Mouse (Mus musculus) kidney, embryonic 14.5 days (tissue): Measurements from ENCODE around the gene Cadm4. TPM values are rescaled to one million over a fixed set of nuclear protein-coding genes. Genes with fewer than 3 reads are reported as not detected.

Experiments
- ATAC-seq: fragments of 200-750 bp; cut with Nextera tagmentation; 2 replicates; pipeline ENCODE4 v1.8.0; 2017; ENCODE audit warnings: moderate number of reproducible peaks, mild to moderate bottlenecking, moderate TSS enrichment, moderate library complexity; ENCODE audit not compliant: low FRiP score, low TSS enrichment
- H3K27ac ChIP-seq: fragments of 300-500 bp; sonication (generic); 2 replicates; pipeline ENCODE4 v1.5.1; 2014; ENCODE audit warnings: low read depth, mild to moderate bottlenecking, low read length, moderate library complexity, mixed read lengths
- H3K27me3 ChIP-seq: fragments of 300-500 bp; sonication (generic); 2 replicates; pipeline ENCODE4 v1.6.1; 2014; ENCODE audit warnings: mild to moderate bottlenecking, low read length; ENCODE audit not compliant: control insufficient read depth, insufficient read depth
- H3K36me3 ChIP-seq: fragments of 300-500 bp; sonication (generic); 2 replicates; pipeline ENCODE4 v1.6.1; 2014; ENCODE audit warnings: low read length, mixed read lengths; ENCODE audit not compliant: control insufficient read depth, insufficient read depth
- H3K4me1 ChIP-seq: fragments of 300-500 bp; sonication (generic); 2 replicates; pipeline ENCODE4 v1.6.1; 2014; ENCODE audit warnings: low read length, mixed read lengths; ENCODE audit not compliant: control insufficient read depth, insufficient read depth
- H3K4me2 ChIP-seq: fragments of 300-500 bp; sonication (generic); replicated peaks from 2 replicates; pipeline ENCODE4 v1.6.1; 2014; ENCODE audit warnings: low read depth, mild to moderate bottlenecking, low read length
- H3K4me3 ChIP-seq: fragments of 300-500 bp; sonication (generic); 2 replicates; pipeline ENCODE4 v1.5.1; 2014; ENCODE audit warnings: mild to moderate bottlenecking, low read length
- H3K9ac ChIP-seq: fragments of 300-500 bp; sonication (generic); 2 replicates; pipeline ENCODE4 v1.6.1; 2014; ENCODE audit warnings: low read depth, mild to moderate bottlenecking, low read length, moderate library complexity
- H3K9me3 ChIP-seq: fragments of 300-500 bp; sonication (generic); 2 replicates; pipeline ENCODE4 v1.6.1; 2016; ENCODE audit warnings: low read length; ENCODE audit not compliant: control insufficient read depth
- WGBS: fragments of 180-500 bp; shearing (Covaris S2); extraction: QIAGEN DNeasy Blood & Tissue Kit; methylation state at CpG from one replicate; pipeline ENCODE4 v1.1.7; 2014; 5-methylcytosine and 5-hydroxymethylcytosine counted together
- polyA plus RNA-seq: library from polyadenylated mRNA; unstranded; fragments of >200 nt; fragmentation: Nextera tagmentation; extraction: Ambion mirVana; gene quantifications from 2 replicates; pipeline ENCODE4 v1.2.1, GENCODE M21; 2014

The Cadm4 gene
- polyA plus RNA-seq, 1 experiment from 2014 or later: 1.5 TPM

DNA sequence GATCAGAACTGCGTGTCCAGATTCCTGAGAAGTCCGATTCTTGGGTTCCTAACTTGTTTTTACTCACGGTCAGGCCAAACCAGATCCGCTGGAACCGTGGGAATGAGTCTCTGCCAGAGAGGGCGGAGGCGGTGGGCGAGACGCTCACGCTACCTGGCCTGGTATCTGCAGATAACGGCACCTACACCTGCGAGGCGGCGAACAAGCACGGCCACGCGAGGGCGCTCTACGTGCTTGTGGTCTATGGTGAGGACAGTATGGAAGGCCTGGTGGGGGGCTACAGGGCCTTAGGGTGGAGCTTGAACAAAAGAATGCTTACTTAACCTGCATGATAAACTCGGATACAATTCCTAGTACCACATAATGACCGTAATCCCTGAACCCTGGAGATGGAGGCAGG lies 19.7 kb downstream of the Cadm4 start:
- Histone ChIP-seq H3K36me3 (no peaks in the 10 kb centered on the region), H3K4me1 (peaks cover 20% of the 10 kb centered on the region; the same call in 1 of the 2 replicates), H3K27ac (no peak overlapping the region), H3K27me3 (peaks cover 17% of the 10 kb centered on the region), H3K9ac (no peak overlapping the region), H3K9me3 (0 out of 2 replicates have a peak, but pooled peaks cover 3% of the 10 kb centered on the region), H3K4me2 (no peak overlapping the region), H3K4me3 (no peak overlapping the region)
- 63% methylated on average over 21 of the region's 21 CpGs for WGBS
- no peak for ATAC-seq

DNA sequence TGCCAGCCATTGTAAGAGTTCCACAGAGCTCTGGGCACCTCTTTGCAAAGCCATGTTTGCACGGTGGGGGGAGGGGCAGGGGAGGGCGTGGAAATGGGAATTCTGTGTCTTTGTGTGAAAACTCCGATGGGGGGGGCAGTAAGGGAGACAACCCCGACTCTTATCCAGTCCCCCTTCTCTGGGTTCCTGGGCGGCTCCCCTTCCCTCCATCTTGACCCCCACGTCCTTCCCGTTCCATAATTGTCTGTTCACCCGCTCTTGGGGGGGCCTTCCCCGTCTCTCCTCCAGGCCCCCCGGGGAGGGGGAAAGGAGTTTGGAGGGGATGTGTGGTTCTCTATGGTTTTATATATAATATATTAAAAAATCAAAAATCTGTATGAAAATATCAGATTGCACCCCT lies 22.2 kb downstream of the Cadm4 start:
- Histone ChIP-seq H3K4me3 (no peak overlapping the region), H3K27me3 (peaks cover 11% of the 10 kb centered on the region; the same call in 1 of the 2 replicates), H3K36me3 (no peaks in the 10 kb centered on the region), H3K9me3 (0 out of 2 replicates have a peak, but pooled peaks cover 3% of the 10 kb centered on the region), H3K9ac (no peak overlapping the region), H3K4me1 (peaks cover 27% of the 10 kb centered on the region), H3K4me2 (no peak overlapping the region), H3K27ac (no peak overlapping the region)
- ATAC-seq: no peak
- 26% methylated on average over 10 of the region's 10 CpGs for WGBS

DNA sequence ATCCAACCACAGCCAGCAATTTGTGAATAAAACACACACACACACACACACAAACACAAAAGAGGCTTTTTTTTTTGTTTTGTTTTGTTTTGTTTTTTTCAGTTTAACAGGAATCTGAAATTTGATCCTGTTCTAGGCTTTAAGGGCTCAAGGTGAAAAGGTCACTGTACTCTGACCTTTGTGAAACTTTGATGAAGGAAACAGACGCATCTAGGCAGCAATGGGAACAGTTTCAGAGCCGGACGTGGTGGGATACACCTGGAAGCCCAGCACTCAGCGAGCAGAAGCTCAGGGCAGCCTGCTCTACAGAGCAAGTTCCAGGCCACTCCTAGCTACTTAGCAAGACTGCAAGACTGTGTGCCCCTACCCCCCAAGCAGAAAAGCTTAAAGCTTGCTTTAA lies 23.0 kb downstream of the Cadm4 start:
- Histone ChIP-seq H3K27ac (no peak overlapping the region), H3K27me3 (peaks cover 6% of the 10 kb centered on the region; the same call in 1 of the 2 replicates), H3K4me1 (peaks cover 24% of the 10 kb centered on the region), H3K36me3 (no peaks in the 10 kb centered on the region), H3K9ac (no peak overlapping the region), H3K4me3 (no peak overlapping the region), H3K9me3 (0 out of 2 replicates have a peak, but pooled peaks cover 3% of the 10 kb centered on the region), H3K4me2 (no peak overlapping the region)
- WGBS: 13% methylated on average over 4 of the region's 4 CpGs
- no peak for ATAC-seq

DNA sequence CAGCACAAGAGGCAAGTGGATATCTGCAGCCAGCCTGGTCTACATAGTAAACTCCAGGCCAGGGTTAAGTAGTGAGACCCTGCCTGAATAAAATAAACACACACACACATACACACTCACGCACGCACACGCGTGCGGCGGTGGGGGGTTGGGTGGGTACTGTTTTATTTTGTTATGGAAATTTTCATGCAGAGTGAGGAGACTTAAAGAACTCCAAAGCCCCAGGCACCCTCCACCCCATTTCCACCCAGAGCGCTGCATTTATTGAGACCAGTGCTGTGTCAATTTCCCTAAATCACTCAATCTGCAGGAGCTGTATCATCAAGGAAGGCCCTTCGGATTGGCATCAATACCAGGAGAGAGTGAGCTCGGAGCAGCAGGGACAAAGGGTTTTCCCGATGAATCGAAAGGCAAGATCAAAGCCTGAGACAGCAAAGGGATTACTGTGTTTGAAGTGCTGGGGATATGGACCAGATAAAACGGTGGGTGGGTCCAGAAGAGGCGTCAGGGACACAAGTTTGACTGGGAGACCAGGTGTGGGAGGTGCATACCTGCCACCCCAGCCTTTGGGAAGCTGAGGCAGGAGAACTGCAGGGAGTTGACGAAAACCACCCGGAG lies 23.7 kb downstream of the Cadm4 start:
- 0 out of 2 replicates have a peak, but pooled peaks cover 3% of the 10 kb centered on the region for H3K9me3 ChIP-seq
- H3K27ac ChIP-seq: no peak overlapping the region
- H3K9ac ChIP-seq: no peak overlapping the region
- 0 out of 2 replicates have a peak overlapping the region, but pooled peaks have one; percentile 79 for H3K4me3 ChIP-seq
- WGBS: 22% methylated on average over 15 of the region's 15 CpGs
- H3K4me2 ChIP-seq: peak overlapping the region; percentile 78; the same call in 1 of the 2 replicates
- peaks cover 5% of the 10 kb centered on the region; the same call in 1 of the 2 replicates for H3K27me3 ChIP-seq
- no peak for ATAC-seq
- 0 out of 2 replicates have a peak, but pooled peaks cover under 1% of the 10 kb centered on the region for H3K36me3 ChIP-seq
- H3K4me1 ChIP-seq: peaks cover 24% of the 10 kb centered on the region

DNA sequence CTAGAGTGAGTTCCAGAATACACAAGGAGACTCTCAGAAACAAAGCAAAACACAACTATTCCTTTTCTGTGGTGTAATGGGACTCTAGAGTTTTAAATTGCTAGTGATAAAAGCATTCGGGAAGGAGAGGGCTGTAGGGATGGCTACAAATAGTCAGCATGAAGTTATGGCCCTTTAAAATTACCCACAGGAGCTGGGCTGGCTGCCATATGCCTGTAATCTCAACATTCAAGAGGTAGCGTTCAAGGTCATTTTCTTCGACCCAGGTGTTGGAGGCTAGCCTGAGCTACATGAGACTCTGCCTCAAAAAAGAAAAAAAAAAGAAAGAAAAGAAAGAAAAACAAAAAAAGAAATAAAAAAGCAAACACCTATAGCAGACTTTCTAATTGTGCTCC lies 24.2 kb downstream of the Cadm4 start:
- no peak overlapping the region for H3K27ac ChIP-seq
- H3K9me3 ChIP-seq: no peaks in the 10 kb centered on the region
- no peak for ATAC-seq
- 0 out of 2 replicates have a peak, but pooled peaks cover 6% of the 10 kb centered on the region for H3K36me3 ChIP-seq
- peaks cover 24% of the 10 kb centered on the region for H3K4me1 ChIP-seq
- no peak overlapping the region for H3K9ac ChIP-seq
- 12% methylated on average over 3 of the region's 3 CpGs for WGBS
- peak overlapping the region; percentile 78 for H3K4me2 ChIP-seq
- peak overlapping the region; percentile 79; the same call in 1 of the 2 replicates for H3K4me3 ChIP-seq
- H3K27me3 ChIP-seq: no peaks in the 10 kb centered on the region

DNA sequence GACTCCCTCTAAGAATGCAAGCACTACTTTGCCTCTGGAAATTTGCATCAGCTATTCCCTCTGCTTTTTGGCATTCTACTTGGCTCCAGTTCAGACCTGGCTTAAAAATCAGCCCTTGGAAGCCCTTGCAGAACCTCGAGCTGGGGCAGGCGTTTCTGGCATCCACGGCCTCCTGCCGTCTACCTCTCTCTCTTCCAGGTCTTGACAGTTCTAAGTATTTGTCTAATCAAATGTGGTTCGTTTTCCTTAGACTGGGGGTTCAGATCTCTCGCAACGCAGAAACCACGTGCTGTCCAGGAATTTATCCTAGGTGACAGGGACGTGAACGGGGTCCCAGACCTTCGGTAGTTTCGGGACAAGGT lies 24.6 kb downstream of the Cadm4 start:
- Histone ChIP-seq H3K4me1 (peaks cover 24% of the 10 kb centered on the region), H3K36me3 (peaks cover 9% of the 10 kb centered on the region; the same call in 1 of the 2 replicates), H3K9ac (peak overlapping the region; percentile 98), H3K9me3 (no peaks in the 10 kb centered on the region), H3K4me3 (peak overlapping the region; percentile 79), H3K4me2 (peak overlapping the region; percentile 78), H3K27ac (peak overlapping the region; percentile 99), H3K27me3 (no peaks in the 10 kb centered on the region)
- whole genome bisulfite sequencing: 2% methylated on average over 12 of the region's 12 CpGs
- ATAC-seq: peak; percentile 1; the same call in 1 of the 2 replicates

DNA sequence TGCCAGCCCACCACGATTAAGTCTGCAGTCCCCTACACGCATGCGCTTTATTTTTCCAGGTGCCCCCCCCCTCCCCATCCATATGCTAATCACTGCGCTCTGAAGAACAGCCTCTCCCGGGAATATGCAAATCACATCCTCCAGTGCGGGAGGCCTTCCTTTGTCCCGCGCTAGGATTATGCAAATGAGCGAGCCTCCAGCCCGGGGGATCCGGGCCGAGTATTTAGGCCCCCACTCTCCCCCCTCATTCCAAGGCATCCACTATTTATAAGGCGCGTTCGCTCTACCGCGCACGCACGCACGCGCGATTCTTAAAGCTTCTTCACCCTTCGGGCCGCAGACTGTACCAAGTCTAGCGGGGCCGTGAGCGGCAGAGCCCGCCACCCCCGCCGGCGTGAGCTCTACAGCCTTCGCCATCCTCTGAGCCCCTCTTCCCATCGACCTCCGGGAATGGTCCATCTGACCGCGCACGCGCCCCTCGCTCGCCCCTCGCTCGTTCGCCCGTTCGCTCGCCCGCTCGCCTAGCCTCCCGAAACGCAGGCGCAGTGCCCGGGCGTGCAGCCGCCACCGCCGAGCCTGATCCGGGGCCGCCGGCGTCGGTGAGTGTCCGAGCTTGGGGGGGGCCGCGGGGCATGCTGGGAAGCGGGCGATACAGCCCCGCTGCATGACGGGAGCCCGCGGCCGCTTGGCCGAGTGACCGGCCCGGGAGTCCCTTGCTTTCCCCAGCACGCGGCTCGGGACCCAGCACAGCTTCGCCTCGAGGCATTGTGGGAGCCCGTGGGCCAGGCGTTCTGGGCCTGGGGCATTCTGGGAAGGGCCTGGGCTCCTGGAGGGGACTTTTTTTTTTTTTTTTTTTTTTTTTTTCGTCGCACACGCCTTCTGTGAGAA lies 25.3 kb downstream of the Cadm4 start, which contains the start of gene Zfp428:
Gene Zfp428 (plus strand): TSS at position 169 of the 888 bp plus-strand sequence.
- peaks cover 24% of the 10 kb centered on the region for H3K4me1 ChIP-seq

DNA sequence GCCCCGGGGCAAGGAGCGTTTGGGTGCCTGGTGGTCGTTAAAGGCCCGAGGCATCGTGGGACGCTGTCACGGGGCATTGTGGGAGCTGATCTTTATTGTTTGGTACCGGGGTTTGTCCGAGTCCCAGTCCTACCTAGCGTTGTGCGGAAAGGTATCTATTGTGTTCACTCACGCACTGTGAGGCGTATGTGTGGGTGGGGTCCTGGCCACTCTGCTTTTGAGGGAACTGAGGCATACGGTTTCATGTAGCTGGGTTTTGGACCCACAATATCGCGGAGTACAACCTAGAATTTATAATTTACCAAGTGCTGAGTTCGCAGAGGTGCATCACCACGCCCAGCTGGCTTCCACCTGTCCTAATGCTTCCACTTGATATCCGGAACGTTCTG lies 25.9 kb downstream of the Cadm4 start:
- H3K9ac ChIP-seq: peak overlapping the region; percentile 98
- H3K36me3 ChIP-seq: peaks cover 16% of the 10 kb centered on the region; the same call in 1 of the 2 replicates
- H3K4me1 ChIP-seq: peaks cover 24% of the 10 kb centered on the region
- peak overlapping the region; percentile 78 for H3K4me2 ChIP-seq
- WGBS: under 1% methylated on average over 20 of the region's 20 CpGs
- H3K27me3 ChIP-seq: no peaks in the 10 kb centered on the region
- no peaks in the 10 kb centered on the region for H3K9me3 ChIP-seq
- H3K4me3 ChIP-seq: peak overlapping the region; percentile 79
- peak; percentile 22 for ATAC-seq
- H3K27ac ChIP-seq: peak overlapping the region; percentile 99

More for the DNA sequence above, 25.3 kb downstream of the Cadm4 start, which contains the start of gene Zfp428:
- Histone ChIP-seq H3K4me2 (peak within 1 kb of the TSS; percentile 78), H3K9me3 (no peaks in the 10 kb centered on the region), H3K36me3 (peaks cover 15% of the 10 kb centered on the region; the same call in 1 of the 2 replicates), H3K4me3 (peak within 1 kb of the TSS; percentile 79), H3K9ac (peak within 1 kb of the TSS; percentile 98), H3K27me3 (no peaks in the 10 kb centered on the region), H3K27ac (peak within 1 kb of the TSS; percentile 99)
- ATAC-seq: peak; percentile 91
- under 1% methylated on average over 70 of the region's 84 CpGs for WGBS
